Mouse (Mus musculus) gastrocnemius, adult 8-10 months (tissue): ENCODE data around the gene Hmgcl. TPM values are rescaled to one million over a fixed set of nuclear protein-coding genes. Genes with fewer than 3 reads are reported as not detected.

Experiments used
- DNase-seq, 2 experiments: peaks; one replicate each; pipeline ENCODE4 v3.0.0; 2022; ENCODE audit warnings: low spot score in 2 of 2
- total RNA-seq, 4 experiments: library from RNA; stranded (reverse); gene quantifications; 2 replicates each; pipeline ENCODE4 v1.2.4; 2022

Gene Hmgcl
- total RNA-seq, 4 experiments from 2014 or later, result 39.8 to 44.0 (median 42.0) TPM

DNA sequence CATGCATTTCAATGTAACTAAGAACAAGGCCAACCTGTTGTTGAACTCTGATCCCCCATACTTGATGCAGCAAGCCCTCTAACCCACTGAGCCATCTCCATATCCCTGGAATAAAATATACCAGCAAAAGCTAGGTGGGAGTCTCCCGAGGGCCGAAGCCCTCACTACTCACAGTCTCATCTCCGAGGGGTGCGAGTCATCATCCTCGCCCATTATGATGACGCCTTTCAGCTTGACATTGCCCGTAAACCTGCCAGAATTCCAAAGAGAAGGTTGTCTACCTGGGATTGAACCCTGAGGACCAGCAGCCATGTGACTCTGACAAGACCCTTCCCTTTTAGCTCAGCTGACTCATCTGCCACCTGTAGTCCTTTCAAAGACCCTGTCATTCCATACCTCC is 39.5 kb downstream of the Hmgcl start:
- no peak for DNase-seq

DNA sequence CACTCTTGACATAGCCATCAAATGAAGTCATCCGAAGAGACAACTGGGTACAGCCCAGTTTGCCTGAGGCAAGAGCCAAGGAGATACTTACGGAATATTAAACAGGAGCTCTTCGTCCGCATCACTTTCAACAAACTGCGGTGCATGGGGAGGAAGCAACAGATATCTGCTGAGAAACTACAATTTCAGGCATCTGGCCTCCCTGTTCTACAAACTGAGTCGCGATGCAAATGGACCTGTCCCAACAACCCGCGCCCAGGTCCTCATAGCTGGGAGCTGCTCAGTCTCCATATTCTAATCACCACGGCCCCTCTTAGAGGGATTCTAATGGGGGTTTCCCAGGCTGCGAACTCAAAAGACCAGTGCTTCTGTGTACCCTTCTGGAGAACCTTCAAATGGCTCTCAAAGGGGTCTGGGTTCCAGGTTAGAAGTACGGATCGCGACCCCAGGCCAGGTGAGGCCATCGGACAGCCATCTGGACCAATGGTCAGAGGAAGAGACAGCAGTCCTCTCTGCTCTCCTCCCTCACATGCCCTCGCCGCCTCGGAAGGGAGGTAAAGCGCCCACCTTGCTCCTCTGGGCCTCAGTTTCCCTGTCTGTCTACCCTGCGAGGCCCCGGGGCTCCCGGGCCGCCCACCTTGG is 40.2 kb downstream of the Hmgcl start:
- DNase-seq, result no peak

DNA sequence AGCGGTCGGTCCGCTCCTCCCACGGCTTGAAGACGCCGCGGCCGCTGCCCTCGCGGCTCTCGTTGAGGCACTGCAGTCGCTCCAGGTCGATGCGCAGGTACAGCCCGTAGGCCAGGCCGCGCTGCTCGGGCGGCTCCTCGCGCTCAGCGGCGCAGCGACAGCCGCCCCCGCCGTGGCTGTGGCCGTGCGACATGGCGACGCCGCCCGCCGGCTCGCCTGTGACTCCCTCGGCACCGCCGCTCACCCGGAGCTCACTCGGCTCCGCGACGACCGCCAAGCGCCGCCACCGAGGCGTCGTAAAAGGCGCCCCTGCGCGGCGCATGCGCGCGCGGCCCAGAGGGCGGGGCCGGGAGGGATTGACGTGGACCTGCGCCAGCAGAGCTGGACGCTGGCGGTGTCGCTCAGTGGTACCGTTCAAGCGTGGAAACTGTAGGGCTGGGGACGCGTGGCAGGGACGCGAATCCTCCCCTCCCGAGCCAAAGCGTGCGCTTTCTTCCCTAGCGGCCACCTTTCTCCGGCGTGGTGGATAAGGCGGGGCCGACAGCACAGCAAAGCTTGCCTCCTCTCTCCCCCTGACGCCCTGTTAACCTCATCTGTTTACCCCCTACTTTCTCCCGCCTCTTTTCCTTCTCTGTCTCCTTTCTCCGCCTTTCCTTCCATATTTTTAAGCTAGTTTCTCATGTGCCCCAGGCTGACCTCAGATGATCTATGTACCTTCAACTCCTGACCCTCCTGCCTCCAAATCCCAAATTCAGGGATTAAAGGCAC is 40.9 kb downstream of the Hmgcl start, which contains the start of gene Pithd1:
Gene Pithd1 (minus strand): TSS at position 322 of the 768 bp plus-strand sequence.
- DNase-seq, result peak; percentile 91 to 92

DNA sequence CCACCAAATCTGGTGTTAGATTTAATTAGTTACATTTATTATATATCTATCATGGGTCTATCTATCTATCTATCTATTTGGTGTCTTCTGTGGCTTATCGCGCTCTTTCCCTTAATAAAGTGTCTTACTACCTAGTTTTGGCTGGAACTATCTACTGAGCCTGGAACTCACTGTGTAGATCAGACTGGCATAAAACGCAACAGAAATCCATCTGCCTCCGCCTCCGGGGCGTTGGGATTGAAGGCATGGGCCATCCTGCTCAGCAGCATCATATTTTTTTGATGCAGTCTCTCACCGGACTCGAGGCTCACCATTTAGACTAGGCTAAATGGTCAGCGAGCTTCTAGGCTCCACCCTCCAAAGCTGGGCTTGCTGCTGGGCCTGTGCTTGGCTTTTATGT is 41.5 kb downstream of the Hmgcl start:
- DNase-seq, result no peak

DNA sequence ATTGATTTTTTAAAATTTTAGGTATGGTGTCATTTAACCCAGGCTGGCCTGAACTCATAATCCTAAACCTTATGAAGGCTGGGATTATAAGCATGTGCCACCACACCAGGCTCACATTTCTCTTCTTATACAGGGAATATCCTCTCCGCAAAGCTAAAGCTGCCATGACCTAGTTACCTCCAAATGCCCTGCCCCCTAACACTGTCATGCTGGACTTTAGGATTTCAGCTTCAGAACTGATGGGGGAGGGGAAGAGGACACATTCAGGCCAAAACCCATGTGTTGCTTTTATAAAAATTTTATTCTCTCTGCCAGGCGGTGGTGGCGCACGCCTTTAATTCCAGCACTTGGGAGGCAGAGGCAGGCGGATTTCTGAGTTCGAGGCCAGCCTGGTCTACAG is 47.7 kb downstream of the Hmgcl start:
- DNase-seq, result no peak

DNA sequence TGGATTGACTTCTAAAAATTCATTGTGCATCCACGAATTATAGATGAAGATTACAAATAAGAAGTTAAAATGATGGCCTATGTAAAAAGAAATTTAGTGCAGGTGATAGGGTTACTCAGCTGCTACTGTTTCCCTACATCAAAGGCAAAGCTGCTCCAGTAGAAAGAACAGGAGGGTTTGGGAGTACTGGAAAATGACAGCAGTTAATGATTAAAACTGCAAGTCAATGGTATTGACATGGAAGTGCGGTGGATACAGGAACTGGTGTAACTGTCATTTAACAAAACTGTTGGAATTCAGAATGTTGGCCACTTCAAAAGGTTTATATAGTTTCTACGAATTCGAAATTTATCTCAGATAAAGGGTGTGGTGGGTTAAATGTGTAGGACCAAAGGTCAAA is 48.9 kb downstream of the Hmgcl start:
- DNase-seq, result no peak

DNA sequence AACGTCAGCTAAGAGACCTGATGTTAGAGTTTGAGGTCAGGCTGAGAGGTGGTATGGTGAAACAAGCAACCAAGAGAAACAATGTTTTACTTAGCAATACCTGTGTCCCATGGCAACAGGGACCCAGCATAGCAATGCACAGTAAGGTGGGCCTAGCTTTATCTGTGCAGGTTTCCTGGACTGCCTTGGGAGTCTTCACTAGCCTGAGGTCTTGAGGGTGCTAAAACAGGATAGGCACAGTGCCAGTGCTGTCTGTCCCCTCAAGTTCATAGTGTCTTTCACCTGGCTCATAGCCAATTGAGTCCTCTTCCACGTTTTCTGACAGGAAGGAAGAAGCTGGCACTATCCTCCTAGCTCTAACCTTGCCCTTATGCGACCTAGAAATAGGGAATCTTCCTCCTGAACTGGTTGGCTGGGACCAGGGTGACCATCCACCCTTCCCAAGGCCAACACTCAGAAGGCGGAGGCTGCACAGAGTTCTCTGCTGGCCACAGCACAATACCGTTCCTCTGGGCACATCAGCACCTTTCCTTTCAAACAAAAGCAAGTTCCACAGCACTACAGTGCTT is 57.9 kb downstream of the Hmgcl start:
- no peak for DNase-seq

DNA sequence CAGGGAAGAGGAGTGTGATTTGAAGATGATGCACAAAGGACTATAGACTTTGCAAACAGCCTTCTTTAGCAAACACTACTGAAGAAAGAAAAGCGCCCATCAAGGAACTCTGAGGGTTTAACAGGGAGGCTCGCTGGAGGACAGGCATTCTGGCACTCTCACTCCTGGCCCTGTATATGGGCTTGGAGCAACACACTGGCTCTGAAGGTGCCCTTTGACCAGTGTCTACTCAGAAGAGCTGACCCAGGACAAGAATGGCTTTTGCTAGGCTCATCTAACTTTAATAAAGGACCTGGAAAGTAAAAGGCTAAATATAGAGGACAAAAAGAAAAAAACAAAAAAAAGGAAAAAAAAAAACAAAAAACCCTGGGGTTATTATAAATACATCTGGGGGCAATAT is 58.7 kb downstream of the Hmgcl start:
- no peak for DNase-seq

DNA sequence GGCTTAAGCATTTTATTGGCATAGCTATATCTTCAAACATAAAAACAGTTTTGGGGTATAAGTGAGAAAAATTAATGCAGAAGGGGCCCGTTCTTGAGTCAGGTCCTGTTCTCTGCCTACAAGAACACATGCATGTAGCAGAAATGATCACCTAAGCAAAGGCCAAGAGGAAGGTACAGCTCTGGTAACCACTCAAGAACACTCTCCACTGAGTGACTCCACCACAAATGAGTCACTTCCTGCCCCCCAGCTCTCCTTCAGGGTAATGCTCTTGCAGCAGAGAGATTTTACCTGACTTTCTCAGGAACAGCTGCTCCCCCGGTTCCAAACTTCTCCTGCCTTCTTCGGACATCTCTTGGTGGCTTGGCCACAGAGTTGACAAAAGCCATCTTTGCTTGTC is 60.6 kb downstream of the Hmgcl start:
- no peak for DNase-seq

DNA sequence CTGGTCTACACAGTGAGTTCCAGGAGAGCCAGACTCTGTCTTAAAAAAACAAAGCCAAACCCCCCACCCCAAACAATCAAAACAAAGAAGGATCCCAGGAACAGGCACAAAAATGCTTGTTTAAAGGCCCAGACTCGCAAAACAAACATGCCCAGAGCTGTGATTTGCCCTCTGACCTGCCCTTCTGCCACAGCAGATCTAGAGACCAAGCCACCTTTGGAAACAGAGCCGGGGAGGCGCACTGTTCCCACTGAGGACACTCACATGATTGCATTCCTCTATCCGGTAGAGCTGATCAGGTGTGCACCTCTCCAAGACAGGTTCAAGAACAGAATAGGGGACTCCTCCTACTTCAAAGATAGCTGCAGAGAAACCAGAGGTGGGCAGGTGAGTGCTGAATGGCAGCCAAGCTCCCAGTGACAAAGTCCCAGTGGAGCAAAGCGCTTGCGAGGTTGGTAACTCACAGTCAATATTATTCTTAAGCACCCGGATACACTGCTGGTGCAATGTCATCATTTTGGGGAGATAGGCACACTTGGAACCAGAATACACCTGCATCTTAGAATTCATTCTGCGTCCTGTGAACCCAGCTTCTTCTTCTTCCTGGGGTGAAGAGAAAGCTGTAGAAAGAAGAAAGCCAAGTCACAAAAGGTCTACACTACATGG is 62.7 kb downstream of the Hmgcl start:
- DNase-seq, result no peak

DNA sequence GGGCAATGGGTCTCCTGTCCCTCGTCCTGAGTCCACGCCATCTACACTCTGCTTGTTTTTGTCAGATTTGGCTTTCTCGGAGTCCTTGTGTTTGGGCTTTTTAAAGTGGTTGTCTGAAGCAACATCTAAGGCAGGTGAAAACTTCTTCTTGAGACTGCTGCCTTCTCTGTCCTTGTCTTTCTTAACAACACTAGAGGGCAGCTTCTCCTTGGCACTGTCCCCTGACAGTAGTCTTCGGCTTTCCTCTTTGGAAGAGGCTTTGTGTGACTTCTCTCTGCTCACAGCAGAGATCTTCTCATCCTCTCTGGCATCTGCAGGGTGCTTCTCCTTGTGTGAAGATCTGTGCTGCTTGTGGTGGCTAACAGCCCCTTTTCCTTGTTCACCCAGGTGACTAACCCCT is 64.3 kb downstream of the Hmgcl start:
- no peak for DNase-seq

Other genes with a start within 250 kb of the Hmgcl start
- gene Il22ra1, start 218.3 kb upstream of the Hmgcl start, total RNA-seq, result not detected
- 10 to 100 TPM; 40.8 to 54.5 (median 43.3) TPM for gene Myom3, start 186.7 kb upstream of the Hmgcl start, total RNA-seq
- gene Srsf10, start 90.7 kb upstream of the Hmgcl start, total RNA-seq, result 10 to 100 TPM; 14.3 to 27.1 (median 22.0) TPM
- 10 to 100 TPM; 30.2 to 36.3 (median 32.7) TPM for gene Pnrc2, start 72.6 kb upstream of the Hmgcl start, total RNA-seq
- under 1 TPM in 3 of 4 experiments, not detected in 1; 0.05 to 0.11 (median 0.07) TPM for gene Cnr2, start 51.1 kb upstream of the Hmgcl start, total RNA-seq
- gene Fuca1, start 25.7 kb upstream of the Hmgcl start, total RNA-seq, result 10 to 100 TPM; 14.8 to 28.3 (median 23.6) TPM
- gene Gale, start 17.3 kb downstream of the Hmgcl start, total RNA-seq, result 1 to 10 TPM in 1 of 4 experiments, under 1 TPM in 2, not detected in 1; 0.40 to 1.3 (median 0.72) TPM
- gene Lypla2, start 26.2 kb downstream of the Hmgcl start, total RNA-seq, result 10 to 100 TPM; 27.0 to 33.7 (median 30.8) TPM
- gene Pithd1, start 40.8 kb downstream of the Hmgcl start, total RNA-seq, result 10 to 100 TPM; 26.9 to 31.9 (median 28.9) TPM
- gene Eloa, start 75.3 kb downstream of the Hmgcl start, total RNA-seq, result 10 to 100 TPM; 56.6 to 70.4 (median 62.9) TPM
- 100 to 1,000 TPM; 119 to 244 (median 192) TPM for gene Rpl11, start 107.0 kb downstream of the Hmgcl start, total RNA-seq
- gene Id3, start 197.0 kb downstream of the Hmgcl start, total RNA-seq, result 10 to 100 TPM in 1 of 4 experiments, 1 to 10 TPM in 3; 8.7 to 16.7 (median 9.6) TPM
- gene E2f2, start 225.9 kb downstream of the Hmgcl start, total RNA-seq, result 1 to 10 TPM in 3 of 4 experiments, under 1 TPM in 1; 0.85 to 1.7 (median 1.5) TPM